Mouse (Mus musculus) neural tube, embryonic 10.5 days (tissue): ENCODE results near the gene Tubb2b.

ENCODE experiments used
- DNase-seq: peaks from one replicate; pipeline ENCODE4 v3.0.0-alpha.2; 2017; ENCODE audit warnings: low spot score; ENCODE audit errors: extremely low spot score

The Tubb2b gene

GRCm38 (mm10) chr13:34136605-34137004 is 6.3 kb upstream of the Tubb2b start:
- DNase-seq, result no peak

- DNase-seq, result no peak
Observed at GRCm38 (mm10) chr13:34134276-34134675, 4.0 kb upstream of the Tubb2b start.

- peak; percentile 79 for DNase-seq
Observed at GRCm38 (mm10) chr13:34133326-34134071, 3.2 kb upstream of the Tubb2b start.

- DNase-seq, result no peak
Observed at GRCm38 (mm10) chr13:34132875-34133274, 2.6 kb upstream of the Tubb2b start.

GRCm38 (mm10) chr13:34132299-34132698 is 2.0 kb upstream of the Tubb2b start:
- DNase-seq, result peak; percentile 60

DNA sequence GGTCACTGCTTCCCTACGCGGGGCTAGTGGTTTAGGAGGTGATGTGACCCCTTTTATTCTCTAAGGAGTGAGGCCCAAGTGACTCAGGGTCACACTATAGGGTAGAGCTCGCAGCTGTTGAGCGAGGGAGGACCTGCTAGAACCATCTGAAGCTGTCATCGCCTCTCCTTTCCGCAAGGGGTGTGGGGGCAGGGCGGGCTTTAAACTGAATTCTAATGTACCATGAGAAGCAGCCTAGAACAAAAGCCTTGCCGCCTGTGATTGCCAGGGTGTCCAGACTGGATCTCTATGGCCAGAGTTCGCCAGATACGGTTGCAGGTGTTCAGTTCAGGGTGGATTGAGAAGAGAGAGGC is 1.4 kb upstream of the Tubb2b start:
- peak; percentile 84 for DNase-seq

GRCm38 (mm10) chr13:34131011-34131707 is 893 bp upstream of the Tubb2b start:
- DNase-seq, result peak; percentile 87

DNA sequence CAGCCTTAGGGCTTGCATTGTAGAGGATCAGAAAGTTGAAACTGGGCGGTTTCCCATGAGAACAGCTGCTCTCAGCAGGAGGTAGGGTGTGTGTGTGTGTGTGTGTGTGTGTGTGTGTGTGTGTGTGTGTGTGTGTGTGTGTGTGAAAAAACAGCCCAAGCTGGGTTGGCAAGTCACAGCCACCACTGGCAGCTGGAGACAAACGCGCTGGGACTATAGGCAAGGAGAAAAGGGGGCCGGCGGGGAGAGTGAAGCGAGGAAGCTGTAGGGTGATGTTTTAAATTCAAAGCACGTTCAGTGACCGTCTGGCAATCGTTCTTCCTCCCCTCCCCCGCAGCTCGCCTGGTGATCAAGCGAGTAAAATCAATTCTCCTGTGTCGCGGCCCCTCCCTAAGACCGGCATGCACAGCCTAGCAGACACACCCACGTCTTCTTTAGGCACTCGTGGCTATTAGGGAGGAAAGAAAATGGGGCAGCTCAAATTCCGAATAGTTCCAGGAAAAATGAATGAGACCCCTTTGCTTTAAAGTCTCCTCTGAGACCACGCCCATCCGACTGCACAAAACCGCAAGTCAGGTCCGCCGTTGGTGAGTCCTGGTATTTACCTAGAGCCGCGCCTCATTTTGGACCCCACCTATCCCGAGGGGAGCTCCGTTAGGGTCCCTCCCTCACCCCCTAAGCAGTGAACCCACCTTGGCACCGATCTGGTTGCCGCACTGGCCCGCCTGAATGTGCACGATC is 611 bp downstream of the Tubb2b start:
- peak; percentile 68 for DNase-seq

- no peak for DNase-seq
Observed at GRCm38 (mm10) chr13:34128276-34129114, 1.8 kb downstream of the Tubb2b start.

- no peak for DNase-seq
Observed at GRCm38 (mm10) chr13:34125711-34126110, 4.6 kb downstream of the Tubb2b start.

GRCm38 (mm10) chr13:34120536-34120935 is 9.7 kb downstream of the Tubb2b start:
- DNase-seq, result no peak

DNA sequence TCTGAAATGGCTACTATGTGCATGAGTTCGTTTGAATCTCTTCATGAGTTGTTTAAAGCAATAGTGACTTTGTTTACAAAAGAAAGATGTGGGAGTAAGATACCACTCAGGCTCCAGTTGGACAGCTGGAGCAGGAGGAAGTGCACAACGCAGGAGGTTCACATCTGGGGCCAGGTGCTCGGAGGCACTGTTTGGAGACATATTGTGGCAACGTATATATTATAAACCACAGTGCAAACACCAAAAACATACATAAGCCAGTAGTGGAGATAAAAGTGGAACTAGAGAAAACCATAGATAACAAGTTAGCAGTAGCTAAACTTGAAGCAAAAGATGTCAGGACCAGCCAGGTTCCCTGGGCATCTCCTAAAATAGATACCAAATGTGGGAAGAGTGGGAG is 10.9 kb downstream of the Tubb2b start:
- DNase-seq, result no peak

GRCm38 (mm10) chr13:34118816-34119215 is 11.4 kb downstream of the Tubb2b start:
- DNase-seq, result no peak

DNA sequence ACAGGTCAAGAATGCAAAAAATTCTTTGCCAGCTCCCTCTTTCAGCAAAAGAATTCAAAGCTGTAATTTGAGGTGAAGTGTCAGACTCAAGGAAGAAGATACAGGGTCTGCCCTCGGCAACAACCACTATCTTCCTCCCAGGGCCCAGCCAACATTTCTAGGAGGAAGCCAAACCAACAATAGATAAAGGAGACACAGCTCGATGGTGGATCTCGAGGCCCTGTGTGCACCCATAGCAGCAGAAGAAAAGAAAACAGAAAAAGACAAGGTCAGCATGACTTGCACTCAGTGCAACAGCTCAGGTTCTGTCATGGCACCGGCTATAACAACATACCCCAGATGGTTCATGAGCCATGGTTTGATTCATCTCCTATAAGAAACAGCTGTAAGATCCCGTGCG is 13.8 kb downstream of the Tubb2b start:
- DNase-seq, result no peak

GRCm38 (mm10) chr13:34114654-34115053 is 15.6 kb downstream of the Tubb2b start:
- no peak for DNase-seq

- no peak for DNase-seq
Observed at GRCm38 (mm10) chr13:34113086-34113485, 17.2 kb downstream of the Tubb2b start.

DNA sequence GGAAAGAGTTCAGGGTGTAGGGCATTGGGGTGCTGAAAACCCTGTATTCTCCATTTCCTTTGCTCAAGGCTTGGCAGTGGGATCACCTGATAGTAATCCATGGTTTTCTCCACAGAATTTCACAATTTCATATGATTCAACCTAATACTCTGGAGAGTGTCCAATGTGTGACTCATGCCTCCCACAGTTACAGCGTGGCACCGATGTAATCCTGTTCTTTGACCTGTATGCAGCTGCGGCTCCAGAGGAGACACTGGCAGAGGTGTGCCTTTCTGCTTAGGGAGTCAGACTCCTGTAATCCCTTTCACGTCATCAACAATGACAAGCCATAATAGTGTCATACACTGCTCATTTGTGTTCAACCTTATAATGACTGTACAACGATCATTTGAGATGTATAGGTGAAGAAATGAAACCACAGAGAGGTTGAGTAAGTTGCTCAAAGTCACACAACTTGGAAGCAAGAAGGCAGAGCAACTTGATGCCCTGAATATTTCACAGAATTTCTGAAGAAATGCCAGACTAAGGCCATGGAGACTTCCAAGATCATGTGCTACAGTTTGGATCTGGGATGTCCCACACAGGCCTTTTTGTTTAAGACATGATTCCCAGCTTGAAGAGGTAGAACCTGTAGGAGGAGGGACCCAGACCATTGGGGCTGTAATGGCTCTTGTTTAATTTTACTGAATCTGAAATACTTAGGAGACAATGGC is 17.7 kb downstream of the Tubb2b start:
- DNase-seq, result no peak

- no peak for DNase-seq
Observed at GRCm38 (mm10) chr13:34111878-34112277, 18.4 kb downstream of the Tubb2b start.

- DNase-seq, result no peak
Observed at GRCm38 (mm10) chr13:34111019-34111418, 19.2 kb downstream of the Tubb2b start.

GRCm38 (mm10) chr13:34109677-34110058 is 20.6 kb downstream of the Tubb2b start:
- no peak for DNase-seq
